Mouse (Mus musculus) midbrain, embryonic 14.5 days (tissue): Measurements from ENCODE around the gene Asap3. TPM values are rescaled to one million over a fixed set of nuclear protein-coding genes. Genes with fewer than 3 reads are reported as not detected.

Source experiments
- ATAC-seq: fragments of 200-750 bp; cut with Nextera tagmentation; 2 replicates; pipeline ENCODE4 v1.8.0; 2017; ENCODE audit warnings: moderate number of reproducible peaks, moderate library complexity; ENCODE audit not compliant: low FRiP score, low TSS enrichment
- DNase-seq: peaks from one replicate; pipeline ENCODE4 v3.0.0-alpha.2; 2015
- H3K27ac ChIP-seq: fragments of 300-500 bp; sonication (generic); replicated peaks from 2 replicates; pipeline ENCODE4 v1.5.1; 2014; ENCODE audit warnings: mild to moderate bottlenecking, low read depth, low read length, moderate library complexity
- H3K27me3 ChIP-seq: fragments of 300-500 bp; sonication (generic); 2 replicates; pipeline ENCODE4 v1.6.1; 2014; ENCODE audit warnings: low read length, control low read depth, mixed read lengths; ENCODE audit not compliant: control insufficient read depth, insufficient read depth
- H3K36me3 ChIP-seq: fragments of 300-500 bp; sonication (generic); 2 replicates; pipeline ENCODE4 v1.6.1; 2014; ENCODE audit warnings: low read length, control low read depth; ENCODE audit not compliant: control insufficient read depth, insufficient read depth
- H3K4me1 ChIP-seq: fragments of 300-500 bp; sonication (generic); 2 replicates; pipeline ENCODE4 v1.6.1; 2014; ENCODE audit warnings: mild to moderate bottlenecking, antibody characterized with exemption, low read length, control low read depth; ENCODE audit not compliant: control insufficient read depth, insufficient read depth
- H3K4me2 ChIP-seq: fragments of 300-500 bp; sonication (generic); 2 replicates; pipeline ENCODE4 v1.6.1; 2014; ENCODE audit warnings: mild to moderate bottlenecking, low read length, moderate library complexity
- H3K4me3 ChIP-seq: fragments of 300-500 bp; sonication (generic); replicated peaks from 2 replicates; pipeline ENCODE4 v1.5.1; 2014; ENCODE audit warnings: low read depth, low read length
- H3K9ac ChIP-seq: fragments of 300-500 bp; sonication (generic); replicated peaks from 2 replicates; pipeline ENCODE4 v1.6.1; 2014; ENCODE audit warnings: mild to moderate bottlenecking, low read length, moderate library complexity
- H3K9me3 ChIP-seq: fragments of 300-500 bp; sonication (generic); 2 replicates; pipeline ENCODE4 v1.6.1; 2016; ENCODE audit warnings: low read length, control low read depth, mixed read lengths; ENCODE audit not compliant: control insufficient read depth
- WGBS: fragments of 180-500 bp; shearing (Covaris S2); extraction: QIAGEN DNeasy Blood & Tissue Kit; methylation state at CpG from one replicate; pipeline ENCODE4 v1.1.7; 2014; 5-methylcytosine and 5-hydroxymethylcytosine counted together
- polyA plus RNA-seq: library from polyadenylated mRNA; unstranded; fragments of >200 nt; fragmentation: Nextera tagmentation; extraction: Ambion mirVana; gene quantifications from 2 replicates; pipeline ENCODE4 v1.2.1, GENCODE M21; 2014

The Asap3 gene
- polyA plus RNA-seq, 1 experiment from 2014 or later: 3.4 TPM

DNA sequence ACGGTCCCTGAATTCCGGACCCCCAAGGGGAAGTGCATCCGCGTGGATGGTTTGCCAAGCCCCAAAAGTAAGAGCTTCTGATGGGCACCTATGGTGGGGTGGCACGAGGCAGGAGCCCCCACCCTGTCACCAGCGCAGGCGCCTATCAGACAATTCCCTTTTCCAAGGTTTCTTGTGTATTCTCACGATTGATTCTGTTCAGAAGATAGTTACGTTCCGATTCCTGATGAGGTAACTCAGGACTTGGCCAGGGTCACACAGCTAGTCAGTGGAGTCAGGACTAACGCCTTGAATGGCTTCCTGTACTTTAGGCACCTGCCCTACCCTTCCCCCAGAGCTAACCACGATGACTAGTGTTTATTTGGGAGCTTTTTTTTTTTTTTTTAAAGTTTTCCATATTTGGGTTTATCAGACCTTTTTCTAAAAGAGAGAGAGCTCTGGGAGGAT lies 27.7 kb upstream of the Asap3 start:
- Histone ChIP-seq H3K9ac (no peak overlapping the region), H3K4me1 (0 out of 2 replicates have a peak, but pooled peaks cover 5% of the 10 kb centered on the region), H3K36me3 (no peaks in the 10 kb centered on the region), H3K9me3 (no peaks in the 10 kb centered on the region), H3K27me3 (no peaks in the 10 kb centered on the region), H3K4me3 (no peak overlapping the region), H3K27ac (peak overlapping the region; percentile 41; the same call in 1 of the 2 replicates), H3K4me2 (no peak overlapping the region)
- DNase-seq (no peak), ATAC-seq (no peak)
- 87% methylated on average over 12 of the region's 12 CpGs for WGBS

DNA sequence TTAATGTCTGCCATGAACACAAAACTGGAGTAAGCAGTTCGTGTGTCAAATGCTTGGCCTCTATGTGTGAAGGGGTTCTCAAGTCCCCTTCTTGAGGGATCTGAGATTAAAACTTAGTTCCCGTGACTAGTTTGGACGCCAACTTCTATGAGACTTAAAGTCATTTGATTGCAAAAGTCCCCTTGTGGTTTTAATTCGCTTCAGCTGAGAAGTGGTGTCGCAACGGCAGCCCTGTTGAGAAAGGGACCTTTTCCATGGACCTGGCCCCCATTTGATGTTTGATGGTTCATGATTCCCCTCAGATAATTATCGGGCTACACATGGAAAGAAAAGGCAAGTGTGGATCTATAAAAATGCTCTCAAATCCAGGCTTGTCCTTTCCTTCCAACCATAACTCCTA lies 26.7 kb upstream of the Asap3 start:
- no peak for ATAC-seq
- no peak overlapping the region for H3K9ac ChIP-seq
- no peak overlapping the region for H3K27ac ChIP-seq
- no peak overlapping the region for H3K4me3 ChIP-seq
- no peaks in the 10 kb centered on the region for H3K27me3 ChIP-seq
- no peaks in the 10 kb centered on the region for H3K9me3 ChIP-seq
- H3K36me3 ChIP-seq: no peaks in the 10 kb centered on the region
- DNase-seq: no peak
- whole genome bisulfite sequencing: 90% methylated on average over 7 of the region's 7 CpGs
- H3K4me2 ChIP-seq: no peak overlapping the region
- H3K4me1 ChIP-seq: 0 out of 2 replicates have a peak, but pooled peaks cover 5% of the 10 kb centered on the region

GRCm38 (mm10) chr4:136179998-136180397 lies 26.2 kb upstream of the Asap3 start:
- Histone ChIP-seq H3K4me1 (0 out of 2 replicates have a peak, but pooled peaks cover 5% of the 10 kb centered on the region), H3K4me2 (peak overlapping the region; percentile 46), H3K36me3 (no peaks in the 10 kb centered on the region), H3K9ac (peak overlapping the region; percentile 26; the same call in 1 of the 2 replicates), H3K9me3 (no peaks in the 10 kb centered on the region), H3K27ac (no peak overlapping the region), H3K27me3 (no peaks in the 10 kb centered on the region), H3K4me3 (peak overlapping the region; percentile 22)
- 7% methylated on average over 15 of the region's 15 CpGs for WGBS
- ATAC-seq (peak; percentile 12; the same call in 1 of the 2 replicates), DNase-seq (peak; percentile 82)

- Histone ChIP-seq H3K27me3 (no peaks in the 10 kb centered on the region), H3K9ac (peak overlapping the region; percentile 26; the same call in 1 of the 2 replicates), H3K4me2 (peak overlapping the region; percentile 46), H3K4me1 (0 out of 2 replicates have a peak, but pooled peaks cover 5% of the 10 kb centered on the region), H3K27ac (no peak overlapping the region), H3K36me3 (no peaks in the 10 kb centered on the region), H3K9me3 (no peaks in the 10 kb centered on the region), H3K4me3 (peak overlapping the region; percentile 22)
- ATAC-seq (peak; percentile 63), DNase-seq (peak; percentile 56)
- WGBS: 26% methylated on average over 23 of the region's 23 CpGs
These were observed 25.5 kb upstream of the Asap3 start for GRCm38 (mm10) chr4:136180408-136181330.

DNA sequence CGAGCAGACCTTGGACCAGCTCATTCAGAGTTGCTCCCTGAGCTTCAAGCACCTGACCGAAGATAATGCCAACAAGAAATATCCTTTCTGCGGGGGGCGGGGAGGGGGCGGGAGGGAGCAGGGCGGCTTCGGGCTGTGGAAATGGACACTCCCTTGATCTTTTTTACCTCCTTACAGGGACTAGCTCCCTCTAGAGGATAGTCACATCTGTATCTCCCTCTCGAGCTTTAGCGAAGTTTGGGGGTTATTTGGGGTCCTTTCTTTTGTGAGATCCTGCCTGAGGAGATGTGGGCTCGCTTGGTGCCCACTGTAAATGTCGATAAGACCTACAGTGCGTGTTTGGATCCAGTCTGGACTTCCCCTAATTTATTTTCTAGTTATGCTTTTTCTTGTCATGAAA lies 24.8 kb upstream of the Asap3 start:
- H3K27ac ChIP-seq: no peak overlapping the region
- H3K27me3 ChIP-seq: no peaks in the 10 kb centered on the region
- H3K9ac ChIP-seq: no peak overlapping the region
- H3K4me2 ChIP-seq: no peak overlapping the region; the same call in 1 of the 2 replicates
- no peak overlapping the region for H3K4me3 ChIP-seq
- DNase-seq: peak; percentile 12
- H3K9me3 ChIP-seq: no peaks in the 10 kb centered on the region
- ATAC-seq: no peak
- H3K4me1 ChIP-seq: 0 out of 2 replicates have a peak, but pooled peaks cover 5% of the 10 kb centered on the region
- no peaks in the 10 kb centered on the region for H3K36me3 ChIP-seq
- 25% methylated on average over 12 of the region's 12 CpGs for WGBS

- 87% methylated on average over 9 of the region's 9 CpGs for WGBS
These were observed 20.8 kb upstream of the Asap3 start for GRCm38 (mm10) chr4:136185375-136185774.

DNA sequence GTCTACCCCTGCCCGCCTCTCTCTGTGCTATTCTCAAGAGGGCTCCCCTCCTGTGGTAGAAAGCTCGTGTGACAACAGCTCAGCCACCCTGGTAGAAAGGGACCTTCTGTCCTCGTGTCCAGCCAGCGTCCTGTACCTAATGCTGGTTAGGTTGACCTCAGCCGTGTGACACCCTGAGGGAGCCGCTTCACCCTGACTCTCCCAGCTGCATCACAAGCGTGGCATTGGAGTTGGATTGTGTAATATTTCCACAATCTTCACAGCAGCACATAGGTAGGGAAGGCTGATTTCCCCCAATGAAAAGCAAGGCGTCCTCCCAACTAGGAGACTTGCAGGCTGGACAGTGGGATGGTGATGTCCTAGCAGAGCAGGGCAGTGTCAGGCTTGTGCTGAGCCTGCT lies 19.9 kb upstream of the Asap3 start:
- H3K27me3 ChIP-seq: no peaks in the 10 kb centered on the region
- DNase-seq (no peak), ATAC-seq (no peak)
- no peak overlapping the region for H3K9ac ChIP-seq
- H3K4me3 ChIP-seq: no peak overlapping the region
- no peaks in the 10 kb centered on the region for H3K9me3 ChIP-seq
- no peaks in the 10 kb centered on the region for H3K4me1 ChIP-seq
- WGBS: 89% methylated on average over 8 of the region's 8 CpGs
- no peaks in the 10 kb centered on the region for H3K36me3 ChIP-seq
- no peak overlapping the region for H3K27ac ChIP-seq
- no peak overlapping the region for H3K4me2 ChIP-seq

More at GRCm38 (mm10) chr4:136185375-136185774, 20.8 kb upstream of the Asap3 start:
- H3K9me3 ChIP-seq: no peaks in the 10 kb centered on the region
- no peak overlapping the region for H3K4me2 ChIP-seq
- H3K36me3 ChIP-seq: no peaks in the 10 kb centered on the region
- H3K27ac ChIP-seq: no peak overlapping the region
- ATAC-seq (no peak), DNase-seq (no peak)
- no peak overlapping the region for H3K9ac ChIP-seq
- 0 out of 2 replicates have a peak, but pooled peaks cover 3% of the 10 kb centered on the region for H3K4me1 ChIP-seq
- H3K27me3 ChIP-seq: no peaks in the 10 kb centered on the region
- H3K4me3 ChIP-seq: no peak overlapping the region

DNA sequence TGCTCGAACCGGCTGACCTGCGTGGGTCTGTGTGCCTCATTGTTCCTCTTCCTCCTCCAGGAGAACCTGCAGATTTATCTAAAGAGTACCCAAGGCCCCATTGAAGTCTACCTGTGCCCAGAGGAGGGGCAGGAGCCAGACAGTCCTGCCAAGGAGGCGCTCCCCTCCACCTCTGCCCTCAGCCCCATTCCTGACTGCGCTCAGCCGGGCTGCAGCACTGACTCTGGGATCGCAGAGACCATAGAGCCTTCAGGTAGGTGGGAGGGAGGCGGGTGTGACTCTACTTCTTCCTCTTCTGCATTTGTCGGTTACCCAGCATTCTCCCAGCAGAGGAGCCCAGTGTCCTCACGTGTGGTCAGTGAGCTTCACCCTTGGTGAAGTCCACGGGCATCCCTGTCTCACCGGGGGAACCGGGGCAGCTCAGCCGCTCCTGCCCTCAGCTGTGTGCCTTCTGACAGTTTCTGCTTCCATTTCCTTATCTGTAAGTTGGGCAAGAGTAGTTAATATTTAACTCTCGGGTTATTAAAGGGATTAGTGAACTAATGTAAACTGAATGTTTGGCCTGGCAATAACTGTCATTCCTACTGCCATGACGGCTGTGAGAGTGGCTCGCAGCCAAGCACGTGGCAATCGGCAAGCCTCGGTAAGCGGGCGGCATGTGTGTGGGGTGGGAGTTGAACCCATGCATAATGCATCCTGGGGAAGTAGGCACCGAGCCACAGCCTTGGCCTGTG lies 19.3 kb upstream of the Asap3 start:
- H3K4me3 ChIP-seq: no peak overlapping the region
- no peak for DNase-seq
- H3K27ac ChIP-seq: no peak overlapping the region
- H3K36me3 ChIP-seq: no peaks in the 10 kb centered on the region
- no peaks in the 10 kb centered on the region for H3K27me3 ChIP-seq
- H3K4me1 ChIP-seq: no peaks in the 10 kb centered on the region
- no peak overlapping the region for H3K4me2 ChIP-seq
- 87% methylated on average over 23 of the region's 23 CpGs for WGBS
- no peak overlapping the region for H3K9ac ChIP-seq
- no peaks in the 10 kb centered on the region for H3K9me3 ChIP-seq
- ATAC-seq: no peak
